Mouse (Mus musculus) thymus, adult 2 months (tissue): ENCODE measurements around the gene Ormdl3. TPM values are rescaled to one million over a fixed set of nuclear protein-coding genes. Genes with fewer than 3 reads are reported as not detected.

Source experiments
- DNase-seq: peaks from one replicate; pipeline ENCODE4 v3.0.0; 2021
- H3K27ac ChIP-seq: fragments of 200-500 bp; 2 replicates; pipeline ENCODE4 v1.5.1; 2012; ENCODE audit warnings: low read length, control low read depth; ENCODE audit not compliant: control insufficient read depth, insufficient read depth
- H3K27me3 ChIP-seq: fragments of 200-500 bp; 2 replicates; pipeline ENCODE4 v1.6.1; 2012; ENCODE audit warnings: mild to moderate bottlenecking, low read length, moderate library complexity, mixed read lengths; ENCODE audit not compliant: control insufficient read depth, insufficient read depth
- H3K36me3 ChIP-seq: fragments of 200-500 bp; 2 replicates; pipeline ENCODE4 v1.6.1; 2012; ENCODE audit warnings: mild to moderate bottlenecking, low read length, moderate library complexity; ENCODE audit not compliant: control insufficient read depth, insufficient read depth
- H3K4me1 ChIP-seq: fragments of 200-500 bp; replicated peaks from 2 replicates; pipeline ENCODE4 v1.6.1; 2012; ENCODE audit warnings: low read length; ENCODE audit not compliant: control insufficient read depth, insufficient read depth
- H3K4me3 ChIP-seq: fragments of 200-500 bp; 2 replicates; pipeline ENCODE4 v1.5.1; 2012; ENCODE audit warnings: mild to moderate bottlenecking, low read length, control low read depth, moderate library complexity; ENCODE audit not compliant: control insufficient read depth, insufficient read depth
- CTCF ChIP-seq: fragments of 200-500 bp; IDR thresholded peaks from 2 replicates; pipeline ENCODE4 v1.5.1; 2012; ENCODE audit warnings: mild to moderate bottlenecking, control low read depth, low read length, moderate library complexity, borderline replicate concordance; ENCODE audit not compliant: control insufficient read depth, poor library complexity, insufficient read depth; ENCODE audit errors: extremely low read depth
- POLR2A ChIP-seq: fragments of 200-500 bp; IDR thresholded peaks from 2 replicates; pipeline ENCODE4 v1.6.1; 2012; ENCODE audit warnings: mild to moderate bottlenecking, low read length, control low read depth, moderate library complexity; ENCODE audit not compliant: control insufficient read depth, poor library complexity, insufficient read depth; ENCODE audit errors: extremely low read depth
- WGBS: fragments of 180-500 bp; shearing (Covaris S2); methylation state at CpG from one replicate; pipeline ENCODE4 v1.1.7; 2018; 5-methylcytosine and 5-hydroxymethylcytosine counted together
- polyA plus RNA-seq: library from polyadenylated mRNA; depleted of rRNA; stranded (reverse); fragments of >200 nt; gene quantifications from 2 replicates; pipeline ENCODE4 v1.2.3, GENCODE M21; 2012

Gene Ormdl3
- polyA plus RNA-seq, 1 experiment = 74.6 TPM

- Histone ChIP-seq H3K4me3 (no peak overlapping the region), H3K36me3 (no peaks in the 10 kb centered on the region), H3K27me3 (no peaks in the 10 kb centered on the region), H3K27ac (no peak overlapping the region), H3K4me1 (peaks cover 13% of the 10 kb centered on the region)
- TF ChIP-seq CTCF (no peak), POLR2A (no peak)
- WGBS = 95% methylated on average over 4 of the region's 4 CpGs
- DNase-seq = no peak
Measured at GRCm38 (mm10) chr11:98553966-98554365, 33.2 kb downstream of the Ormdl3 start.

- Histone ChIP-seq H3K27me3 (no peaks in the 10 kb centered on the region), H3K36me3 (no peaks in the 10 kb centered on the region), H3K4me3 (peak within 1 kb of the TSS; percentile 85), H3K27ac (peak within 1 kb of the TSS; percentile 93), H3K4me1 (peaks cover 21% of the 10 kb centered on the region)
- peak; percentile 21; the same call in 1 of the 2 replicates for TF ChIP-seq POLR2A
- peak; percentile 42; the same call in 1 of the 2 replicates for TF ChIP-seq CTCF
- WGBS = 1% methylated on average over 51 of the region's 51 CpGs
- peak; percentile 95 for DNase-seq
Measured at GRCm38 (mm10) chr11:98550975-98551828, 36.0 kb downstream of the Ormdl3 start, which contains the start of gene Zpbp2. Gene Zpbp2 (plus strand): TSS chr11:98551097.

GRCm38 (mm10) chr11:98550311-98550974 lies 36.7 kb downstream of the Ormdl3 start:
- Histone ChIP-seq H3K4me1 (peaks cover 23% of the 10 kb centered on the region), H3K27me3 (no peaks in the 10 kb centered on the region), H3K27ac (peak overlapping the region; percentile 93), H3K36me3 (no peaks in the 10 kb centered on the region), H3K4me3 (peak overlapping the region; percentile 85)
- DNase-seq = peak; percentile 40
- 11% methylated on average over 20 of the region's 20 CpGs for WGBS
- TF ChIP-seq POLR2A (peak; percentile 86), CTCF (no peak)

DNA sequence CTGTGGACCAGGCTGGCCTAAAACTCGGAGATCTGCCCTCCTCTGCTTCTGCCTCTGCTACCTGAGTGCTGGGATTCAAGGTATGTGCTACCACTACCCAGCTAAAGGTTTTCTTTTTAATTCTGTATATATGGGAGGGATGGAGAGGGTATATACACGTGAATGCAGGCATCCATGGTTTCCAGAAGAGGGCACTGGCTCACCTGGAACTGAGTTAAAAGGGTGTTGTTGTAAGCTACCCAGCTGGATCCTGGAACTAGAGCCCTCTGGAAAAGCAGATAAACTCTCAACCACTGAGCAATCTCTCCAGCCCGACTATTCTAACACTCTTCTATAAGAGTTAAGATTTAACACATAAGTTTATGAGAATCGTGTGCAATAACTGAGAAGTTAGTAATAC lies 37.8 kb downstream of the Ormdl3 start:
- no peaks in the 10 kb centered on the region for H3K27me3 ChIP-seq
- TF ChIP-seq CTCF = no peak
- no peak for TF ChIP-seq POLR2A
- no peak overlapping the region for H3K27ac ChIP-seq
- no peak overlapping the region for H3K4me3 ChIP-seq
- DNase-seq = no peak
- peaks cover 23% of the 10 kb centered on the region for H3K4me1 ChIP-seq
- no peaks in the 10 kb centered on the region for H3K36me3 ChIP-seq
- 79% methylated on average over 4 of the region's 4 CpGs for WGBS

DNA sequence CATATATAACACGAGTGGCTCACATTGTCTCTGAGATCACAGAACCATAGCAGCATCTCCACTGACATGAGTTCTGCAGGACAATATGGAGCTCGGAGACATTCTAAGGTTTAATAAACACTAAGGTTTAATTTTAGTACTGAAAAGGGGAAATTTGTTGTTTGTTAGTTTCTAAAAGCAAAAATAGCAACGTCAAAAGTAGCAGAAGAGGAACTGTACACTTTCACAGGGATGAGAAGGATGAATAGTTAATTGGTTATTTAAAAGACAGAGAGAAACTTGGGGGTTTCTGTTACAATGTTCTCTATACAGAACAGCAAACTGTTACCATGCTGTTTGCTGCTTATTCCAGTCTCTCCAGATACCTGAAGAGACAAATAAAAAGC lies 39.9 kb downstream of the Ormdl3 start:
- Histone ChIP-seq H3K27ac (no peak overlapping the region), H3K4me3 (no peak overlapping the region), H3K27me3 (no peaks in the 10 kb centered on the region), H3K36me3 (no peaks in the 10 kb centered on the region), H3K4me1 (peaks cover 28% of the 10 kb centered on the region)
- TF ChIP-seq CTCF (no peak), POLR2A (no peak)
- DNase-seq = no peak
- WGBS = 31% methylated on average over 3 of the region's 3 CpGs

GRCm38 (mm10) chr11:98546529-98547307 lies 40.5 kb downstream of the Ormdl3 start:
- H3K27me3 ChIP-seq = no peaks in the 10 kb centered on the region

More at GRCm38 (mm10) chr11:98546529-98547307, 40.5 kb downstream of the Ormdl3 start:
- Histone ChIP-seq H3K4me3 (no peak overlapping the region), H3K4me1 (peaks cover 28% of the 10 kb centered on the region), H3K27ac (peak overlapping the region; percentile 33), H3K36me3 (no peaks in the 10 kb centered on the region; the same call in 1 of the 2 replicates)
- DNase-seq = peak; percentile 46
- no peak for TF ChIP-seq CTCF
- TF ChIP-seq POLR2A = no peak
- 35% methylated on average over 12 of the region's 12 CpGs for WGBS
